Mouse (Mus musculus): ENCODE results near the gene Pcsk2. TPM values are rescaled to one million over a fixed set of nuclear protein-coding genes. Genes with fewer than 3 reads are reported as not detected.
A peak's percentile ranks its signal among the peaks of the same experiment; 100 is the strongest.

Gene Pcsk2
- polyA plus RNA-seq, 1 experiment: 0.29 TPM

DNA sequence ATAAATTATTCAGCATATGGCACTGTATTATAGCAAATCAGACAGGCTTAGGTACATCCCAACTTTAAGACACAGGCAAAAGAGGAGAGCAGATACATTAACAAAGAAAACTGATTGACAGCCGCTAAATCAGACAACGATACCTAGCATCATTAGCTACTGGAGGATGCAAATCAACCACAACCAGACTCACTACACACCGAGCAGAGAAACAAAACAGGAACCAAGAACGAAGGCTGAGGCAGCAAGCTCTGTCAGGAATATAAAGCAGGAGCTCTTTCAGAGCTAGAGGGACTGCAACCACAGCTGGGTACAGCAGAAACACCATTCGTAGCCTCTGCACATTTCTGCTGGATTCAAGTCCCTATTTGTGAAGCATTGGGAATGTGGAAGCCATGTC is 298.8 kb downstream of the Pcsk2 start:
- WGBS: 83% methylated on average over 5 of the region's 5 CpGs
- 0 out of 2 replicates have a peak, but pooled peaks cover 2% of the 10 kb centered on the region for H3K36me3 ChIP-seq (ENCODE audit: control insufficient read depth, insufficient read depth, low read length)
- H3K4me3 ChIP-seq (ENCODE audit: low read depth, low read length): no peak overlapping the region
- H3K27me3 ChIP-seq (ENCODE audit: control insufficient read depth, insufficient read depth, low read length): no peaks in the 10 kb centered on the region
- H3K4me1 ChIP-seq (ENCODE audit: control insufficient read depth, insufficient read depth, insufficient read length, low read length): peaks cover 37% of the 10 kb centered on the region
- H3K27ac ChIP-seq (ENCODE audit: insufficient read depth, low read depth, low read length): no peak overlapping the region
- TF ChIP-seq POLR2A (IDR thresholded peaks at IDR 0.05; ENCODE audit: low read depth, low read length): no peak
- TF ChIP-seq CTCF (IDR thresholded peaks at IDR 0.05; ENCODE audit: extremely low read depth, insufficient read length, insufficient replicate concordance, low read depth, low read length): no peak

DNA sequence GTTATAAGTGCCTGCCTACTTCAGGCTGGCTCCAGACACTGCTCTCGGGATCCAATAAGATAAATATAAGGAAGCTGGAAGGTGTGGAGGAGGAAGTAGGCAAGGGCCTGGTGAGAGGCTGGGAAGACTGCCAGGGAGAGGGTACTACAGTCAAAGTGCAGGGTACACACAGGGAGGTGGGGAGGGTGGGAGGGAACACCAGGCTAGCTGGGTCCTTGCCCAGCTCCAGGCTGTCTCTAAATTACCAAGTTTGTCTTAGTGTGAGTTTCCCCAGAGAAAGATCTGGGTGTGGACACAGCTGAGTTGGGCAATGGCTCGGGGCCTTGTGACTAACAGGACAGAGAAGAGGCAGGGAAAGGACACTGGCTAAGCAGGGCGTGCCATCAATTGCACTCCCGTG is 300.8 kb downstream of the Pcsk2 start:
- TF ChIP-seq POLR2A (IDR thresholded peaks at IDR 0.05; ENCODE audit: low read depth, low read length): no peak
- TF ChIP-seq CTCF (IDR thresholded peaks at IDR 0.05; ENCODE audit: extremely low read depth, insufficient read length, insufficient replicate concordance, low read depth, low read length): no peak
- Histone ChIP-seq H3K36me3 (ENCODE audit: control insufficient read depth, insufficient read depth, low read length) (no peaks in the 10 kb centered on the region), H3K4me3 (ENCODE audit: low read depth, low read length) (no peak overlapping the region), H3K27ac (ENCODE audit: insufficient read depth, low read depth, low read length) (peak overlapping the region; percentile 99), H3K4me1 (ENCODE audit: control insufficient read depth, insufficient read depth, insufficient read length, low read length) (peaks cover 45% of the 10 kb centered on the region), H3K27me3 (ENCODE audit: control insufficient read depth, insufficient read depth, low read length) (no peaks in the 10 kb centered on the region)
- 11% methylated on average over 4 of the region's 4 CpGs for WGBS

DNA sequence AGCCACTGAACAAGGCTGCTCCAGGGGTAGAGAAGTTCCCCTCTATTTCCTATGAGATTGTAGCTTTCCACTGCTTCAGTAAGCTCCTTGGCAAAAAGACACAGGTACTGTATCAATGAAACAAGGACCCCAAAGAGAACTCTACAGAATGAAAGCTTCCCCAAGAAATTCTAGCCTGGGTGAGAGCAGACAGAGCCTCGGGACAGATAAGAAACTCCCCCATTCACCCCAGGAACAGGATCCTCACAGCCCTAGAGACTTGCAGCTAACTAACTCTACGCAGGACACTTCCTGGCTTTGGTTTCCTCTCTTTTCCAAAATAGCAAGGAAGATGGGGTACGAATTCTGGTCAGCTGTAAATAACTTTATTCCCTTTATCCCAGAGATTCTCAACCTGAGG is 301.3 kb downstream of the Pcsk2 start:
- Histone ChIP-seq H3K27ac (ENCODE audit: insufficient read depth, low read depth, low read length) (peak overlapping the region; percentile 99), H3K27me3 (ENCODE audit: control insufficient read depth, insufficient read depth, low read length) (no peaks in the 10 kb centered on the region), H3K4me1 (ENCODE audit: control insufficient read depth, insufficient read depth, insufficient read length, low read length) (peaks cover 49% of the 10 kb centered on the region), H3K4me3 (ENCODE audit: low read depth, low read length) (no peak overlapping the region), H3K36me3 (ENCODE audit: control insufficient read depth, insufficient read depth, low read length) (no peaks in the 10 kb centered on the region)
- TF ChIP-seq POLR2A (IDR thresholded peaks at IDR 0.05; ENCODE audit: low read depth, low read length): no peak
- 65% methylated on average over 3 of the region's 3 CpGs for WGBS

DNA sequence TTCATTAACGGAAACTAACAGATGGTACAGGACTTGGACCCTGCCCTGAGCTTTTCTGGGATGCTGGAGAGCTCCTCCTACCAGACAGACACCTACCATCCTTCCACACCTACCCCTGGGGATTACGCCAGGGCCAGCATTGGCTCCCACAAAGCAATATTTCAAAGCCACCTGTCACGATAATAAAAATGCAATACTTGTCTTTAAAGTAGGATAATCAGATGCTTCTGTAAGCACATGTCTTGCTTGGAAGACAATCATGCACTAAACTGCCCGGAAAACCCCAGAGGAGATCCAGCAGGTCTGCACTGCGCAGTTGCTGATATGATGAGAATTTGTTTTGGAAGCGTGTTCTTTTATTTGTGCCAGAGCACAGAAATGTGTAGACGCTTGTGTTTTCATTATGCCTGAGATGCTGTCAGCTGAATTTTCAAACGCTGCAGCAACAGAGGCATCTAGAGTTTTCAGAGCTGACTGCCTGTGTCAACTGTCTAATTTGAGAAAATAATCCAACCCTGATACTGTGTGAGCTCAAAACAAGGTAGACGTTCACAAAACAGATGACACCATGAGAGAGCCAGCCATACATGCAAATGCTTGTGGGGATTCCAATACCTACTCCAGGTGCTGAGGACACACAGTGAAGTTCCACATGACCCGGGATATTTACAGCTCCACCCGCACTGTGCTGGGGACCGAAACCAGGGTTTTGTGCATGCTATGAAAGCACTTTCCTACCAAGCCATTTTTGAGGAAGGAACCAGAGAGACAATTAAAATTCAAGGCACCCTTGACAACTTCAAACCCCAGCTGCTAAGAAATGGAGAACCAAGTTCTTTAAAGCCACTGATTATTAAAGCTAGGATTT is 305.6 kb downstream of the Pcsk2 start:
- H3K27me3 ChIP-seq (ENCODE audit: control insufficient read depth, insufficient read depth, low read length): no peaks in the 10 kb centered on the region
- peak overlapping the region; percentile 96 for H3K27ac ChIP-seq (ENCODE audit: insufficient read depth, low read depth, low read length)
- TF ChIP-seq POLR2A (IDR thresholded peaks at IDR 0.05; ENCODE audit: low read depth, low read length) (no peak), CTCF (IDR thresholded peaks at IDR 0.05; ENCODE audit: extremely low read depth, insufficient read length, insufficient replicate concordance, low read depth, low read length) (no peak)
- peaks cover 49% of the 10 kb centered on the region for H3K4me1 ChIP-seq (ENCODE audit: control insufficient read depth, insufficient read depth, insufficient read length, low read length)
- H3K36me3 ChIP-seq (ENCODE audit: control insufficient read depth, insufficient read depth, low read length): no peaks in the 10 kb centered on the region
- 28% methylated on average over 12 of the region's 12 CpGs for WGBS
- no peak overlapping the region for H3K4me3 ChIP-seq (ENCODE audit: low read depth, low read length)

DNA sequence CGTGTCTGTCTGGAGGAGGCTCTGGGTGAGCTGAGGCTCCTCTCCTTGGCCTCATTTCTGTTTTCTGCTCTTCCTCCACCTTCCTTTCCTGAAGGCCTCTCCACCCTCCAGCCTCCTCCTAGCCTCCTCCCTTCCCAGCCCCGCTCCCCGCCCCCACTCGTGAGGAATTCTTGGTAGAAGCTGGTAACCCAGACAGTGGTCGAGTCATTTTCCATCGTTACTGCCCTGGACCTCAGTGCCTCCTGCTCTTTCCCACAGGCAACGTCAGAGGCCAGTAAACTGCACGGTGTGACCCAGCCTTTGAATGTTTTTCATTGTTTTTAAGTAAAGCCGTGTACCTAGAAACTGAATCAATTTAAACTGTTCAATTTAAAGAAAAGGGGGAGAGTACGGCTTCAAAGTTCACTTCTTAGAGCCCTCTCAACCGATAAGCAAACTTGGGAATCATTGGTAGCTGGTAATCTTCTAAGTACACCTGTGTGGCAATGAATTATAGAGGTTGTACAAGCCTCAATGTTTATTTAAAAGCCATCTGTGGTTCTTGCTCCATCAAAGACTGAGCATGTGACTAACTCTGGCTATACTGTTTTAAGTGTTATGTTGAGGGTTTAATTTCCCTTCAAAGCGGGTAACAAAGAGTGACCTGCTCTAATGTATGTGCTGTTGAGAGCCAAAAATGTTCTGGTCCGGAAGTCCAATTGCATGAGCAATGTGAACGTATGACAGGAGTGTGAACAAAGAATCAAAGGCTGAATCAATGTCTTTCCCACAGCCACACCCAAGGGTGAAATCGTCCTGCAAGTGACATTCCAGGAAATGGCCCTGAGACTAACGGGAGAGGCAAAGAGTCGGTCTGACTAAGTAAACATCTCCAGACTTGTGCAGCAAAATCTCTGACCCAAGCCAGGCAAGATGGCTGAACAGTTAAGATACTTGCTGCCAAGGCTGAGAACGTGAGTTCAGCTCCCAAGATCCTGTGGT is 306.6 kb downstream of the Pcsk2 start:
- no peak overlapping the region; the same call in 1 of the 2 replicates for H3K4me3 ChIP-seq (ENCODE audit: low read depth, low read length)
- TF ChIP-seq POLR2A (IDR thresholded peaks at IDR 0.05; ENCODE audit: low read depth, low read length) (no peak), CTCF (IDR thresholded peaks at IDR 0.05; ENCODE audit: extremely low read depth, insufficient read length, insufficient replicate concordance, low read depth, low read length) (no peak)
- WGBS: 16% methylated on average over 18 of the region's 18 CpGs
- no peaks in the 10 kb centered on the region for H3K36me3 ChIP-seq (ENCODE audit: control insufficient read depth, insufficient read depth, low read length)
- peak overlapping the region; percentile 96 for H3K27ac ChIP-seq (ENCODE audit: insufficient read depth, low read depth, low read length)
- H3K4me1 ChIP-seq (ENCODE audit: control insufficient read depth, insufficient read depth, insufficient read length, low read length): peaks cover 43% of the 10 kb centered on the region
- no peaks in the 10 kb centered on the region for H3K27me3 ChIP-seq (ENCODE audit: control insufficient read depth, insufficient read depth, low read length)

DNA sequence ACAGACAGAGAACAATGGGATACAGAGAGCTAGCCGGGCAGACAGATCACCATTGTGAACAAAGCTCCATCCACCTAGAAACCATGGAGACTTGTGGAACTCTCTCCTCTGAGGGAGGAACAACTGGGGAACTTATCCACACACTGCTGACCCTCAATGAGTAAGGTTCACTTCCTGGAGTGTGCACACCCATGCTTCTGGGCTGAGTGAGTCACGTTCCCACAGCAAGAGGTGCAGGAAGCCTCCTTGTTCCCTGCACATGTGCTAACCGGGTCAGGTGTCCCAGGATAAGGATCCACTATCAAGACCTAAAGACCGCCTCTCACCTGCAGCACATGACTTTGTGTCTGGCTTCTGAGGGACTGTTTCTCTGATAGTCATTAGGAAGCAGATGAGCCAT is 307.5 kb downstream of the Pcsk2 start:
- 25% methylated on average over 4 of the region's 4 CpGs for WGBS
- Histone ChIP-seq H3K27ac (ENCODE audit: insufficient read depth, low read depth, low read length) (peak overlapping the region; percentile 96), H3K4me1 (ENCODE audit: control insufficient read depth, insufficient read depth, insufficient read length, low read length) (peaks cover 36% of the 10 kb centered on the region), H3K4me3 (ENCODE audit: low read depth, low read length) (no peak overlapping the region), H3K36me3 (ENCODE audit: control insufficient read depth, insufficient read depth, low read length) (no peaks in the 10 kb centered on the region), H3K27me3 (ENCODE audit: control insufficient read depth, insufficient read depth, low read length) (no peaks in the 10 kb centered on the region)
- no peak; the same call in 1 of the 2 replicates for TF ChIP-seq POLR2A (IDR thresholded peaks at IDR 0.05; ENCODE audit: low read depth, low read length)
- no peak for TF ChIP-seq CTCF (IDR thresholded peaks at IDR 0.05; ENCODE audit: extremely low read depth, insufficient read length, insufficient replicate concordance, low read depth, low read length)

DNA sequence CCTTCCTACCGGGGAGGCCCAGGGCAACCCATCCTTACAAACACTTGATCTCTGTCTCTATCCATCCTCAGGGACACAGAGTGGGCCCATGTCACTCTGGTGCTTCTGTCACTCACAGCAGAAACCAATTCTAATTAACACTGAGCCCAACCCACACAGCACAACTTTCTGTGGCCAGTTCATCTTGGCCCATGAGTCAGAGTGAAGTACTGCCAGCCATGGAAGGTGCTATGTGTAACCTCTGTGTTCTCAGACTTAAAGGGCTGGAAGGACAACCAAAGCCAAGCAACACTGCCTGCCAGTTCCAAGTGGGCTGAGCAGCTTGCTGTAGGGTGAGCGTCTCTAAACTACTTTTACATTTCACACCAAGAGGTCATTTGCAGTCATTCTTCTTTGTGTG is 313.2 kb downstream of the Pcsk2 start:
- TF ChIP-seq POLR2A (IDR thresholded peaks at IDR 0.05; ENCODE audit: low read depth, low read length) (no peak), CTCF (IDR thresholded peaks at IDR 0.05; ENCODE audit: extremely low read depth, insufficient read length, insufficient replicate concordance, low read depth, low read length) (no peak)
- 95% methylated on average over 2 of the region's 2 CpGs for WGBS
- no peak overlapping the region for H3K27ac ChIP-seq (ENCODE audit: insufficient read depth, low read depth, low read length)
- H3K27me3 ChIP-seq (ENCODE audit: control insufficient read depth, insufficient read depth, low read length): no peaks in the 10 kb centered on the region
- peaks cover 14% of the 10 kb centered on the region for H3K4me1 ChIP-seq (ENCODE audit: control insufficient read depth, insufficient read depth, insufficient read length, low read length)
- no peak overlapping the region for H3K4me3 ChIP-seq (ENCODE audit: low read depth, low read length)
- no peaks in the 10 kb centered on the region for H3K36me3 ChIP-seq (ENCODE audit: control insufficient read depth, insufficient read depth, low read length)

Measured in small intestine, adult 2 months (tissue).